Mouse (Mus musculus): ENCODE results near the gene Gnpnat1. TPM values are rescaled to one million over a fixed set of nuclear protein-coding genes. Genes with fewer than 3 reads are reported as not detected.

Gnpnat1 gene
- polyA plus RNA-seq, 2 experiments, result 20.4 to 46.9 TPM

DNA sequence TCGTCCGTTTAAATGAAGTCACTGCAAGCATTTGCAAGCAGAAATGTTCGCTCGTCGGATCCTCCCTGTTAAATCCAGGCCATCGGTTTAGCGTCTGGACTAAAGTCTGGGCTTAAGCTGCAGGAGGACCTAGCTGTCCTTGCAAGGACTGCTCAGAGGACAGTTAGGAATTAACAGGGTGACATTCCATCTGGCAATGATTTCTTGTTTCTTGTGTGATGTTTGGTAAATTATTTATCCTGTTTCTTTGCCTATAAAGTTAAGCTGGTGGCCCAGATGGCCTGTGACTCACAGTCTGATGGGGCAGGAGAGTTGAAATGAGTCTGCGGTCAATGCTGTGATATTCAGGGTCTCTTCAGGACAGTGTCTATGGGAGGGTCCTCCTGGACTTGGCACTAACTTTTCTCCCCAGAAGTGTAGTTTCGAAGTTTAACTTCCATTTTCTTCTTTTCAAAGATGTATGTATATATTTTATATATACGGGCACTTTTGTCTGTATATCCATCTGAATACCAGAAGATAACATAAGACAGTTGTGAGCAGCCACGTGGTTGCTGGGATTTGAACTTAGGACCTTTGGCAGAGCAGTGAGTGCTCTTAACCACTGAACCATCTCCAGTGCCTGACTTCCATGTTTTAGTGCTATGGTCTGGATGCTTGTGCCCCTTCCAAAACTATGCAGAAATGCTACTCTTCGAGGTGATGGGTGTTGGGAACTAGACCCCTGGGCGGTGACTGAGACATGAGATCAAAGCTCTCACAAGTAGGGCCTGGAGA, 25.5 kb upstream of the Gnpnat1 start:
- no peak for TF ChIP-seq POLR2A (IDR thresholded peaks at IDR 0.05; ENCODE audit: borderline replicate concordance, extremely low read depth, insufficient read depth, insufficient read length)
- H3K9ac ChIP-seq (ENCODE audit: low read depth, low read length, severe bottlenecking), result no peak overlapping the region
- H3K27ac ChIP-seq (replicated peaks; ENCODE audit: low read depth, low read length), result no peak overlapping the region
- H3K9me3 ChIP-seq (ENCODE audit: control insufficient read depth, low read length), result 0 out of 2 replicates have a peak, but pooled peaks cover 14% of the 10 kb centered on the region
- no peaks in the 10 kb centered on the region for H3K4me1 ChIP-seq (ENCODE audit: control insufficient read depth, insufficient read depth, low read length)
- 71% methylated on average over 13 of the region's 13 CpGs for WGBS
- H3K27me3 ChIP-seq (ENCODE audit: control insufficient read depth, insufficient read depth, low read length), result no peaks in the 10 kb centered on the region
- H3K4me3 ChIP-seq (replicated peaks; ENCODE audit: low read length), result no peak overlapping the region
- H3K36me3 ChIP-seq (ENCODE audit: control insufficient read depth, insufficient read depth, low read length), result no peaks in the 10 kb centered on the region
- no peak overlapping the region for H3K4me2 ChIP-seq (replicated peaks; ENCODE audit: low read depth, low read length, severe bottlenecking)
- ATAC-seq (ENCODE audit: low FRiP score, low read depth), result no peak
- DNase-seq (ENCODE audit: low spot score), result no peak

DNA sequence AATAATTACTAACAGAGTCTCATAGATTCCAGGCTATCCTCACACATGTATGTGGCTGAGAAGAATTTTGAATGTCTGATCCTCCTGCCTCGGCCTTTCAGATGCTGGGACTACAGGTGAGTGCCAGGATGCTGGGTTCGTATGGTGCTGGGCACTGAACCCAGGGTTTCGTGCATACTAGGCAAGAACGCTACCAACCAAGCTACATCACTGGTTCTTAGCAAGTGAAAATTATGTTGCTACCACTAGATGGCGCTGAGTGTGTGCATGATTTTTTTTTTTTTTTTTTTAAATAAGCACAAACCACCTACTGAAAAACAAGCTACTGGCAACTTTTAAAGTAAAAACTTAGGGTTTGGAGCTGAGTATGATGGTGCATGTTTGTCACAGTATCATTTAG, 18.5 kb upstream of the Gnpnat1 start:
- Histone ChIP-seq H3K4me2 (replicated peaks; ENCODE audit: low read depth, low read length, severe bottlenecking) (no peak overlapping the region), H3K9ac (ENCODE audit: low read depth, low read length, severe bottlenecking) (no peak overlapping the region), H3K9me3 (ENCODE audit: control insufficient read depth, low read length) (0 out of 2 replicates have a peak, but pooled peaks cover 6% of the 10 kb centered on the region), H3K27ac (replicated peaks; ENCODE audit: low read depth, low read length) (no peak overlapping the region), H3K36me3 (ENCODE audit: control insufficient read depth, insufficient read depth, low read length) (no peaks in the 10 kb centered on the region), H3K4me1 (ENCODE audit: control insufficient read depth, insufficient read depth, low read length) (no peaks in the 10 kb centered on the region), H3K4me3 (replicated peaks; ENCODE audit: low read length) (no peak overlapping the region), H3K27me3 (ENCODE audit: control insufficient read depth, insufficient read depth, low read length) (no peaks in the 10 kb centered on the region)
- TF ChIP-seq POLR2A (IDR thresholded peaks at IDR 0.05; ENCODE audit: borderline replicate concordance, extremely low read depth, insufficient read depth, insufficient read length), result no peak
- 12% methylated on average over 5 of the region's 5 CpGs for WGBS
- ATAC-seq (ENCODE audit: low FRiP score, low read depth) (no peak), DNase-seq (ENCODE audit: low spot score) (peak; percentile 89)

DNA sequence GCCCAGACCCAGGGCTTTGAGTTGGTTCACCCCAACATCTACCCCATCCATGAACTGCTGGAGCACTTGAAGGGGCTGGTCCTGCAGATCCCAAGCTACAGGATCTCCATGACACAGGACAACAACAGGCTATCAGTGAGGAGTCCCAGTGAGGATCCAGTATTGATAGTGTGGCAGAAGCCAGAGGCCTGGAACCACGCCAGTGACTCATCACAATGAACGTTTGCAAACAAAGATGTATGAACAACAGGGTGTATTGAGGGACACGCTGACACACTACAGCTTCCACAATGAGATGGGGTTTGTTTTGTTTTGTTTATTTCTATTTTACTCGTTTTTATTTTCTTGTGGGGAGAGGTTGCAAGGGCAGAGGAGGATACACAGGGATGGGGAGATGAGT, 17.7 kb upstream of the Gnpnat1 start:
- DNase-seq (ENCODE audit: low spot score) (no peak), ATAC-seq (ENCODE audit: low FRiP score, low read depth) (no peak)
- H3K9me3 ChIP-seq (ENCODE audit: control insufficient read depth, low read length), result 0 out of 2 replicates have a peak, but pooled peaks cover 6% of the 10 kb centered on the region
- H3K27ac ChIP-seq (replicated peaks; ENCODE audit: low read depth, low read length), result no peak overlapping the region
- no peaks in the 10 kb centered on the region for H3K27me3 ChIP-seq (ENCODE audit: control insufficient read depth, insufficient read depth, low read length)
- no peaks in the 10 kb centered on the region for H3K36me3 ChIP-seq (ENCODE audit: control insufficient read depth, insufficient read depth, low read length)
- TF ChIP-seq POLR2A (IDR thresholded peaks at IDR 0.05; ENCODE audit: borderline replicate concordance, extremely low read depth, insufficient read depth, insufficient read length), result no peak
- H3K4me3 ChIP-seq (replicated peaks; ENCODE audit: low read length), result no peak overlapping the region
- 69% methylated on average over 4 of the region's 4 CpGs for WGBS
- H3K4me2 ChIP-seq (replicated peaks; ENCODE audit: low read depth, low read length, severe bottlenecking), result no peak overlapping the region
- H3K4me1 ChIP-seq (ENCODE audit: control insufficient read depth, insufficient read depth, low read length), result no peaks in the 10 kb centered on the region
- no peak overlapping the region for H3K9ac ChIP-seq (ENCODE audit: low read depth, low read length, severe bottlenecking)

DNA sequence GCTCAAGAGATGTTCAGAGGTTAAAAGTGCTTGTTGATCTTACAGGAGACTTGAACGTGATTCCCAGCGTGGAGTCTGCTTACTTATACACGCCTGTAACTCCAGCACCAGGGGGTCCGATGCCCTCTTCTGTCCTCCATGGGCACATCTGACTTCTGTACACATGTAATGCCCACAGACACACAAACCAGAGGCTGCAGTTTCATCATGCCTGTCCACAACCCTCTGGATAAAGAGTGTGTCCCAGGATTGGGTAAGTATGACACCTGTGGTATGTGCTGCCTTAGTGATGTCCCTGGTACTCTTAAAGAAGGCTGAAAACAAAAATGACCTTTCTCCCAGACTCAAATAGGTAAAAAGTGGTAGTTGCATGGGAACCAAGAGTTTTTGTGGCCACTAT, 14.6 kb upstream of the Gnpnat1 start:
- Histone ChIP-seq H3K4me1 (ENCODE audit: control insufficient read depth, insufficient read depth, low read length) (no peaks in the 10 kb centered on the region), H3K4me2 (replicated peaks; ENCODE audit: low read depth, low read length, severe bottlenecking) (no peak overlapping the region), H3K36me3 (ENCODE audit: control insufficient read depth, insufficient read depth, low read length) (no peaks in the 10 kb centered on the region), H3K9ac (ENCODE audit: low read depth, low read length, severe bottlenecking) (no peak overlapping the region), H3K27ac (replicated peaks; ENCODE audit: low read depth, low read length) (no peak overlapping the region), H3K9me3 (ENCODE audit: control insufficient read depth, low read length) (no peaks in the 10 kb centered on the region), H3K27me3 (ENCODE audit: control insufficient read depth, insufficient read depth, low read length) (no peaks in the 10 kb centered on the region), H3K4me3 (replicated peaks; ENCODE audit: low read length) (no peak overlapping the region)
- 81% methylated on average over 4 of the region's 4 CpGs for whole genome bisulfite sequencing
- ATAC-seq (ENCODE audit: low FRiP score, low read depth) (no peak), DNase-seq (ENCODE audit: low spot score) (no peak)
- TF ChIP-seq POLR2A (IDR thresholded peaks at IDR 0.05; ENCODE audit: borderline replicate concordance, extremely low read depth, insufficient read depth, insufficient read length), result no peak

DNA sequence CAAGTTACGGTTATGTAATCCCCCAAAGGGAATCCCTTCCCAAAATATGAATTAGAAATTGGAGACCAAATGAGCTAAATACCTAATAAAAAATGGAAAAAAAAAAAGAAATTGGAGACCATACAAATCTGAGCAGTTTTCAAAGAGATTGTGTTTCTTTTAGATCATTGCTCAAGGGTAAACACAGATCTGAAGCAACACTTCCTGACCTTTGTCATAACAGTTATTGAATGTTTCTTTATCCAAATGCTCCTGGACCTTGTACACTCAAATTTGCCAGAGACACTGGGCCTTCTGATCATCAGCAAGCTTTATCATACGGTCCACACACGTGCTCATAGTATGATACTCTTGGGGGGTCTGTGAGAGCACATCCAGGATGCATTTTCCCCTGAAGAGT, 13.8 kb upstream of the Gnpnat1 start:
- Histone ChIP-seq H3K4me2 (replicated peaks; ENCODE audit: low read depth, low read length, severe bottlenecking) (no peak overlapping the region), H3K9ac (ENCODE audit: low read depth, low read length, severe bottlenecking) (no peak overlapping the region), H3K4me3 (replicated peaks; ENCODE audit: low read length) (no peak overlapping the region), H3K36me3 (ENCODE audit: control insufficient read depth, insufficient read depth, low read length) (no peaks in the 10 kb centered on the region), H3K27me3 (ENCODE audit: control insufficient read depth, insufficient read depth, low read length) (no peaks in the 10 kb centered on the region), H3K27ac (replicated peaks; ENCODE audit: low read depth, low read length) (no peak overlapping the region), H3K4me1 (ENCODE audit: control insufficient read depth, insufficient read depth, low read length) (no peaks in the 10 kb centered on the region), H3K9me3 (ENCODE audit: control insufficient read depth, low read length) (no peaks in the 10 kb centered on the region)
- no peak for DNase-seq (ENCODE audit: low spot score)
- whole genome bisulfite sequencing, result 73% methylated on average over 3 of the region's 3 CpGs
- ATAC-seq (ENCODE audit: low FRiP score, low read depth), result no peak
- TF ChIP-seq POLR2A (IDR thresholded peaks at IDR 0.05; ENCODE audit: borderline replicate concordance, extremely low read depth, insufficient read depth, insufficient read length), result no peak

Data from limb, embryonic 14.5 days (tissue).